ENCODE assay signal across 26 mouse cellular contexts in genomic region chr10:66933689-66934088, GRCm38 (mm10).
A peak's percentile ranks its signal among the peaks of the same experiment; 100 is the strongest.
DNase-seq lines count a peak whose midpoint lies in the region; ATAC-seq and TF ChIP-seq lines count a peak whose summit lies in the region.
"Had no signal": no experiment of that assay in that cellular context is flagged by ENCODE, and none has a peak within 500 bp of the region (broad histone marks: within the 10 kb centered on the region; RNA-seq: fewer than 3 reads in every experiment).

No protein-coding gene starts in this region.

- TF ChIP-seq CTCF in stomach, postnatal 0 days (IDR thresholded peaks at IDR 0.05; ENCODE audit: low read depth) = no peak

- H3K27me3 ChIP-seq in midbrain, embryonic 13.5 days = no peaks in the 10 kb centered on the region
- H3K27me3 ChIP-seq in midbrain, embryonic 15.5 days (replicated peaks) = no peaks in the 10 kb centered on the region
- no peaks in the 10 kb centered on the region for H3K27me3 ChIP-seq in stomach, embryonic 15.5 days (replicated peaks)
- H3K27me3 ChIP-seq in stomach, postnatal 0 days (ENCODE audit: control insufficient read depth, insufficient read depth, low read length) = no peaks in the 10 kb centered on the region
- H3K27me3 ChIP-seq: embryonic facial prominence, embryonic 12.5 days; embryonic facial prominence, embryonic 15.5 days; heart, embryonic 12.5 days; heart, embryonic 15.5 days had no signal

- no peak overlapping the region for H3K27ac ChIP-seq in midbrain, embryonic 13.5 days
- H3K27ac ChIP-seq in midbrain, embryonic 15.5 days = no peak overlapping the region
- no peak overlapping the region for H3K27ac ChIP-seq in stomach, embryonic 15.5 days
- no peak overlapping the region for H3K27ac ChIP-seq in stomach, postnatal 0 days (replicated peaks)
- peak overlapping the region; percentile 98 for H3K27ac ChIP-seq in macrophage
- H3K27ac ChIP-seq: embryonic facial prominence, embryonic 12.5 days; embryonic facial prominence, embryonic 15.5 days; gastrocnemius, adult 2 months; heart, embryonic 15.5 days; hindbrain, embryonic 14.5 days; hindbrain, postnatal 0 days had no signal

- 78% methylated on average over 7 of the region's 7 CpGs for WGBS in midbrain, embryonic 13.5 days
- WGBS in midbrain, embryonic 15.5 days = 61% methylated on average over 7 of the region's 7 CpGs
- 50% methylated on average over 7 of the region's 7 CpGs for whole genome bisulfite sequencing in stomach, embryonic 15.5 days
- 47% methylated on average over 7 of the region's 7 CpGs for WGBS in stomach, postnatal 0 days
- 94% methylated on average over 7 of the region's 7 CpGs for WGBS in macrophage (ENCODE audit: missing documents)

- no peak overlapping the region for H3K4me3 ChIP-seq in midbrain, embryonic 13.5 days (replicated peaks)
- H3K4me3 ChIP-seq in midbrain, embryonic 15.5 days = no peak overlapping the region
- H3K4me3 ChIP-seq in stomach, embryonic 15.5 days (replicated peaks) = no peak overlapping the region
- H3K4me3 ChIP-seq in stomach, postnatal 0 days (ENCODE audit: low read depth, low read length) = no peak overlapping the region
- no peak overlapping the region for H3K4me3 ChIP-seq in macrophage (ENCODE audit: inconsistent target)
- H3K4me3 ChIP-seq: embryonic facial prominence, embryonic 12.5 days; embryonic facial prominence, embryonic 15.5 days; gastrocnemius, adult 2 months; heart, embryonic 12.5 days; heart, embryonic 15.5 days had no signal

- H3K9me3 ChIP-seq in midbrain, embryonic 13.5 days = no peaks in the 10 kb centered on the region
- H3K9me3 ChIP-seq in midbrain, embryonic 15.5 days = no peaks in the 10 kb centered on the region
- H3K9me3 ChIP-seq in stomach, embryonic 15.5 days = no peaks in the 10 kb centered on the region
- H3K9me3 ChIP-seq in stomach, postnatal 0 days (ENCODE audit: control insufficient read depth, low read length) = no peaks in the 10 kb centered on the region
- H3K9me3 ChIP-seq: embryonic facial prominence, embryonic 12.5 days; embryonic facial prominence, embryonic 15.5 days; heart, embryonic 12.5 days; heart, embryonic 15.5 days had no signal

- H3K4me1 ChIP-seq in midbrain, embryonic 13.5 days (replicated peaks) = no peaks in the 10 kb centered on the region
- no peaks in the 10 kb centered on the region for H3K4me1 ChIP-seq in midbrain, embryonic 15.5 days
- H3K4me1 ChIP-seq in stomach, embryonic 15.5 days = no peaks in the 10 kb centered on the region
- no peaks in the 10 kb centered on the region for H3K4me1 ChIP-seq in stomach, postnatal 0 days (replicated peaks; ENCODE audit: control insufficient read depth, insufficient read depth)
- H3K4me1 ChIP-seq: embryonic facial prominence, embryonic 12.5 days had no signal

- TF ChIP-seq EP300 in stomach, postnatal 0 days (optimal IDR thresholded peaks at IDR 0.05) = no peak

- DNase-seq in stomach, postnatal 0 days (ENCODE audit: low spot score) = no peak
- no peak for DNase-seq in testis, postnatal 14 days (ENCODE audit: low spot score)
- DNase-seq: adrenal gland, adult 8-10 months; adrenal gland, postnatal 25 days; cerebellum, adult 18-20 months; cerebellum, adult 9-10 months; cerebellum, postnatal 14 days; forebrain, postnatal 0 days; gastrocnemius, adult 2 months; gastrocnemius, postnatal 14 days; heart, adult 18-20 months; heart, postnatal 10 days; heart, postnatal 4 days had no signal

- peak; percentile 40; the same call in 1 of the 2 replicates for ATAC-seq in midbrain, embryonic 13.5 days
- no peak for ATAC-seq in midbrain, embryonic 15.5 days (replicated peaks)
- peak; percentile 18; the same call in 1 of the 2 replicates for ATAC-seq in stomach, embryonic 15.5 days (ENCODE audit: insufficient read depth, low FRiP score, low read depth)
- no peak for ATAC-seq in stomach, postnatal 0 days (ENCODE audit: low FRiP score, low TSS enrichment)
- ATAC-seq: activated CD4-positive, CD25-positive, alpha-beta regulatory T cell, adult 4 months; CD4-positive, CD25-positive, alpha-beta regulatory T cell, adult 4 months; forebrain, embryonic 14.5 days; forebrain, postnatal 0 days; hindbrain, postnatal 0 days had no signal

- H3K9ac ChIP-seq in midbrain, embryonic 13.5 days (replicated peaks) = no peak overlapping the region
- H3K9ac ChIP-seq in midbrain, embryonic 15.5 days = no peak overlapping the region
- H3K9ac ChIP-seq in stomach, embryonic 15.5 days = no peak overlapping the region
- no peak overlapping the region for H3K9ac ChIP-seq in stomach, postnatal 0 days (ENCODE audit: low read length)
- H3K9ac ChIP-seq: embryonic facial prominence, embryonic 12.5 days; embryonic facial prominence, embryonic 15.5 days; forebrain, postnatal 0 days; heart, embryonic 12.5 days; heart, embryonic 15.5 days; hindbrain, embryonic 14.5 days had no signal

- H3K79me2 ChIP-seq in macrophage (ENCODE audit: inconsistent target) = no peaks in the 10 kb centered on the region

- H3K36me3 ChIP-seq in midbrain, embryonic 13.5 days = no peaks in the 10 kb centered on the region
- no peaks in the 10 kb centered on the region for H3K36me3 ChIP-seq in midbrain, embryonic 15.5 days (replicated peaks)
- H3K36me3 ChIP-seq in stomach, embryonic 15.5 days = no peaks in the 10 kb centered on the region
- no peaks in the 10 kb centered on the region for H3K36me3 ChIP-seq in stomach, postnatal 0 days (ENCODE audit: control insufficient read depth, insufficient read depth, low read length)
- H3K36me3 ChIP-seq in macrophage (ENCODE audit: inconsistent target) = no peaks in the 10 kb centered on the region
- H3K36me3 ChIP-seq: embryonic facial prominence, embryonic 12.5 days; embryonic facial prominence, embryonic 15.5 days; heart, embryonic 12.5 days; heart, embryonic 15.5 days had no signal

- no peak overlapping the region for H3K4me2 ChIP-seq in midbrain, embryonic 13.5 days (replicated peaks)
- no peak overlapping the region for H3K4me2 ChIP-seq in midbrain, embryonic 15.5 days
- H3K4me2 ChIP-seq in stomach, embryonic 15.5 days = no peak overlapping the region
- H3K4me2 ChIP-seq in stomach, postnatal 0 days (replicated peaks; ENCODE audit: low read depth) = no peak overlapping the region
- H3K4me2 ChIP-seq: embryonic facial prominence, embryonic 12.5 days; embryonic facial prominence, embryonic 15.5 days; heart, embryonic 12.5 days; heart, embryonic 15.5 days; hindbrain, embryonic 14.5 days had no signal

Comparison
In these comparisons a context has a peak if more than half of its experiments do, and no peak if none do; other contexts are left out.
1. ATAC-seq: peak in midbrain, embryonic 13.5 days (single experiment) and stomach, embryonic 15.5 days (single experiment); none in midbrain, embryonic 15.5 days (single experiment) and stomach, postnatal 0 days (single experiment).